Mouse (Mus musculus) liver, adult 2 months (tissue): ENCODE measurements around the gene Ar.

ENCODE experiments used
- CTCF ChIP-seq: fragments of 200-500 bp; IDR thresholded peaks from 2 replicates; pipeline ENCODE4 v1.5.1; 2011; ENCODE audit warnings: low read depth, low read length, control low read depth
- POLR2A ChIP-seq: fragments of 200-500 bp; IDR thresholded peaks from 2 replicates; pipeline ENCODE4 v1.6.1; 2011; ENCODE audit warnings: low read length, control low read depth; ENCODE audit not compliant: insufficient read depth; ENCODE audit errors: extremely low read depth

GRCm38 (mm10) chrX:98207166-98207565 is 58.6 kb downstream of the Ar start:
- TF ChIP-seq POLR2A (no peak), CTCF (no peak)
